Mouse (Mus musculus): ENCODE measurements around the gene Btbd7.

Gene Btbd7

GRCm38 (mm10) chr12:102730798-102731619, 147.3 kb downstream of the Btbd7 start:
- DNase-seq (ENCODE audit: low spot score) = no peak

Data from ovary, adult 18-20 months (tissue).